ENCODE assay signal across 9 mouse cellular contexts in genomic region chr12:5336927-5337712, GRCm38 (mm10). TPM values are rescaled to one million over a fixed set of nuclear protein-coding genes. Genes with fewer than 3 reads are reported as not detected.
DNase-seq lines count a peak whose midpoint lies in the region; ATAC-seq and TF ChIP-seq lines count a peak whose summit lies in the region.
"Had no signal": no experiment of that assay in that cellular context is flagged by ENCODE, and none has a peak within 500 bp of the region (broad histone marks: within the 10 kb centered on the region; RNA-seq: fewer than 3 reads in every experiment).

No protein-coding gene starts in this region.

- ATAC-seq in heart, embryonic 11.5 days (replicated peaks; ENCODE audit: insufficient number of reproducible peaks, low FRiP score, low TSS enrichment): no peak

- H3K9ac ChIP-seq in heart, adult 2 months (ENCODE audit: low read depth, low read length): no peak overlapping the region
- no peak overlapping the region for H3K9ac ChIP-seq in heart, embryonic 11.5 days (ENCODE audit: low read depth, low read length)

- peaks cover 3% of the 10 kb centered on the region; the same call in 1 of the 2 replicates for H3K4me1 ChIP-seq in heart, adult 2 months (ENCODE audit: control insufficient read depth, insufficient read depth, low read length)
- no peaks in the 10 kb centered on the region for H3K4me1 ChIP-seq in heart, embryonic 11.5 days (ENCODE audit: control insufficient read depth, insufficient read depth, low read length)

- no peak for TF ChIP-seq EP300 in heart, adult 2 months (IDR thresholded peaks at IDR 0.05; ENCODE audit: insufficient read depth, low read depth, low read length)

- 30% methylated on average over 8 of the region's 8 CpGs for WGBS in heart, adult 2 months
- WGBS in heart, embryonic 11.5 days (ENCODE audit: insufficient replicate concordance): 51% methylated on average over 8 of the region's 8 CpGs

- intact Hi-C loops in heart, adult 2 months (cut with DNase I): no loop called here
- intact Hi-C loops in gastrocnemius, postnatal 14 days (cut with DNase I; ENCODE audit: low total_unique reads): no loop called here

- no peak overlapping the region for H3K4me2 ChIP-seq in heart, embryonic 11.5 days

- no peaks in the 10 kb centered on the region for H3K36me3 ChIP-seq in heart, adult 2 months (ENCODE audit: control insufficient read depth, insufficient read depth, low read length)
- no peaks in the 10 kb centered on the region for H3K36me3 ChIP-seq in heart, embryonic 11.5 days (ENCODE audit: control insufficient read depth, insufficient read depth, low read length)

- H3K27me3 ChIP-seq in heart, adult 2 months (ENCODE audit: control insufficient read depth, insufficient read depth, low read length): no peaks in the 10 kb centered on the region
- no peaks in the 10 kb centered on the region for H3K27me3 ChIP-seq in heart, embryonic 11.5 days (ENCODE audit: control insufficient read depth, insufficient read depth, low read length)

- TF ChIP-seq CTCF in heart, adult 2 months (IDR thresholded peaks at IDR 0.05): no peak

- H3K4me3 ChIP-seq in heart, adult 2 months: no peak overlapping the region
- no peak overlapping the region for H3K4me3 ChIP-seq in heart, embryonic 11.5 days (ENCODE audit: low read depth, low read length)

- H3K27ac ChIP-seq in heart, adult 2 months: no peak overlapping the region
- no peak overlapping the region for H3K27ac ChIP-seq in heart, embryonic 11.5 days (ENCODE audit: low read depth, low read length)
- H3K27ac ChIP-seq: macrophage had no signal

- no peaks in the 10 kb centered on the region for H3K9me3 ChIP-seq in heart, embryonic 11.5 days (replicated peaks; ENCODE audit: control insufficient read depth, low read length)

- H3K79me2 ChIP-seq in heart, adult 2 months (replicated peaks; ENCODE audit: control insufficient read depth, insufficient read depth, low read length): no peaks in the 10 kb centered on the region

- no peak for TF ChIP-seq POLR2A in heart, adult 2 months (IDR thresholded peaks at IDR 0.05; ENCODE audit: insufficient read depth, low read depth, low read length)

- peak; percentile 32 to 51 for DNase-seq in heart, adult 2 months
- DNase-seq in brain, adult 2 months (ENCODE audit: low read depth, low spot score): peak; percentile 73
- DNase-seq in gastrocnemius, postnatal 14 days: peak; percentile 21
- DNase-seq in lung, postnatal 36 days: peak; percentile 24
- DNase-seq in right cerebral cortex, postnatal 14 days: no peak
- no peak for DNase-seq in spleen, postnatal 10 days (ENCODE audit: low spot score in 2 of 2)
- no peak for DNase-seq in B cell, adult 2 months

RNA-seq across cellular contexts. Expression of gene Klhl29, which starts 38.4 kb away (rescaled TPM):
- under 1 TPM; 0.41 to 0.42 TPM for total RNA-seq in heart, adult 2 months (2021)
- 0.47 and 0.57 TPM in 2 replicates for polyA plus RNA-seq in heart, adult 2 months (2012; rRNA removed)
- 0.58 and 0.67 TPM in 2 replicates for polyA plus RNA-seq in heart, embryonic 11.5 days (2014; fragmentation: Nextera tagmentation; extraction: Ambion mirVana)
- 1 to 10 TPM; 3.5 to 3.9 TPM for total RNA-seq in gastrocnemius, postnatal 14 days (2021)
- polyA plus RNA-seq: macrophage had no signal

Comparison
In these comparisons a context has a peak if more than half of its experiments do, and no peak if none do; other contexts are left out.
1. DNase-seq: peak in heart, adult 2 months (2 of 2), brain, adult 2 months (single experiment), gastrocnemius, postnatal 14 days (single experiment) and lung, postnatal 36 days (single experiment); none in right cerebral cortex, postnatal 14 days (single experiment), spleen, postnatal 10 days (0 of 2) and B cell, adult 2 months (0 of 2).